Mouse (Mus musculus) limb, embryonic 11.5 days (tissue): ENCODE data around the gene Hoxa2. TPM values are rescaled to one million over a fixed set of nuclear protein-coding genes. Genes with fewer than 3 reads are reported as not detected.
A peak's percentile ranks its signal among the peaks of the same experiment; 100 is the strongest.

Source experiments
- ATAC-seq: fragments of 200-750 bp; cut with Nextera tagmentation; 2 replicates; pipeline ENCODE4 v1.8.0; 2017; ENCODE audit warnings: low read depth; ENCODE audit not compliant: insufficient number of reproducible peaks, low FRiP score, low TSS enrichment
- DNase-seq: peaks from one replicate; pipeline ENCODE4 v3.0.0-alpha.2; 2015; ENCODE audit warnings: low spot score
- H3K27ac ChIP-seq: fragments of 300-500 bp; sonication (generic); replicated peaks from 2 replicates; pipeline ENCODE4 v1.5.1; 2014; ENCODE audit warnings: low read depth, mild to moderate bottlenecking, low read length
- H3K27me3 ChIP-seq: fragments of 300-500 bp; sonication (generic); 2 replicates; pipeline ENCODE4 v1.6.1; 2014; ENCODE audit warnings: mild to moderate bottlenecking, low read length, mixed read lengths; ENCODE audit not compliant: control insufficient read depth, insufficient read depth
- H3K36me3 ChIP-seq: fragments of 300-500 bp; sonication (generic); 2 replicates; pipeline ENCODE4 v1.6.1; 2014; ENCODE audit warnings: mild to moderate bottlenecking, low read length, moderate library complexity, mixed read lengths; ENCODE audit not compliant: control insufficient read depth, insufficient read depth
- H3K4me1 ChIP-seq: fragments of 300-500 bp; sonication (generic); 2 replicates; pipeline ENCODE4 v1.6.1; 2014; ENCODE audit warnings: low read length, mixed read lengths; ENCODE audit not compliant: control insufficient read depth, insufficient read depth
- H3K4me2 ChIP-seq: fragments of 300-500 bp; sonication (generic); 2 replicates; pipeline ENCODE4 v1.6.1; 2014; ENCODE audit warnings: low read depth, mild to moderate bottlenecking, moderate library complexity; ENCODE audit not compliant: severe bottlenecking
- H3K4me3 ChIP-seq: fragments of 300-500 bp; sonication (generic); 2 replicates; pipeline ENCODE4 v1.5.1; 2014; ENCODE audit warnings: low read depth, low read length
- H3K9ac ChIP-seq: fragments of 300-500 bp; sonication (generic); 2 replicates; pipeline ENCODE4 v1.6.1; 2014; ENCODE audit warnings: mild to moderate bottlenecking, low read length
- H3K9me3 ChIP-seq: fragments of 300-500 bp; sonication (generic); 2 replicates; pipeline ENCODE4 v1.6.1; 2016; ENCODE audit warnings: low read length; ENCODE audit not compliant: control insufficient read depth
- WGBS: fragments of 180-500 bp; shearing (Covaris S2); extraction: QIAGEN DNeasy Blood & Tissue Kit; methylation state at CpG from one replicate; pipeline ENCODE4 v1.1.7; 2014; 5-methylcytosine and 5-hydroxymethylcytosine counted together
- polyA plus RNA-seq: library from polyadenylated mRNA; unstranded; fragments of >200 nt; fragmentation: Nextera tagmentation; extraction: Ambion mirVana; gene quantifications from 2 replicates; pipeline ENCODE4 v1.2.1, GENCODE M21; 2014

The Hoxa2 gene
- polyA plus RNA-seq, 1 experiment from 2014 or later, result 3.0 TPM

DNA sequence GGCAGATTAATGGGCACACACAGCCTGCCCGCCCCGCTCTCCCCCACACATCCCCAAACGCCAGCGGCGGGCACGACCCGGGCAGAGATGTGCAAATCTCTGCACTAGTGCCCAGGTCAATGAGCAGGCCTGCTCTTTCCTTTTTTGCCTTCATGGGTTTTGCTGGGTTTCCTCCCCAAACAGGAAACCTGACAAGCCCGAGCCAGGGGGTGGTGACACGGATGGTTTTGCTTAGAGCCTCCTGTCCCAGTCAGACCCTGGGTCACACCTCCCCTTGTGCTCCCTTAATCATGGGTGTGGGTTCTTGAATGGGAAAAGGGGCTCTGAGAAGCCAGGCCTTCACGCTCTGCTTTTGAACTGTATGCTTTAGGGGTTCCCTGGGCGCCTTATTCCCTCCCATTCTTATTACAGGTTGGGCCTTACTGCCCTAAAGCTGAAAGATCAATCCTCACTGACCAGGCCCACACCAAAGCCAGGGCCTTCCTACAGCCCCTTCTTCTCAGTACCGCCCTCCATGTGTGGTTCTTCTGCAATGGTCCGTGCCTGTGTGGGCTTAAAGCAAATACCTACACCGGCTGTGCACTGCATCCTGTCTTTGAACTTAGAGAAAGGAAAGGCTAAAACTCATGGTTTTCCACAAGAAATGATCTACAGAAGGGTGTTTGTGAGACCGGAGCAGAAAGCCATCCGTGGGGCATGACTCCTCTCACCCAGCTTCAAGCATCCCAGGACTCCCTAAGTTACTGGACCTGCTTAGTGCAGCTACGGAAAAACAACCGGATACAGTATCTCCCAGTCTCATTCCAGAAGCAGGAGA lies 44.4 kb upstream of the Hoxa2 start:
- no peaks in the 10 kb centered on the region for H3K27me3 ChIP-seq
- peak; percentile 54 for DNase-seq
- H3K36me3 ChIP-seq, result peaks cover 2% of the 10 kb centered on the region; the same call in 1 of the 2 replicates
- H3K4me1 ChIP-seq, result peaks cover 62% of the 10 kb centered on the region
- no peaks in the 10 kb centered on the region for H3K9me3 ChIP-seq
- peak overlapping the region; percentile 70 for H3K4me3 ChIP-seq
- peak overlapping the region; percentile 70 for H3K27ac ChIP-seq
- peak overlapping the region; percentile 74 for H3K9ac ChIP-seq
- WGBS, result 3% methylated on average over 16 of the region's 18 CpGs
- ATAC-seq, result no peak
- peak overlapping the region; percentile 95 for H3K4me2 ChIP-seq

DNA sequence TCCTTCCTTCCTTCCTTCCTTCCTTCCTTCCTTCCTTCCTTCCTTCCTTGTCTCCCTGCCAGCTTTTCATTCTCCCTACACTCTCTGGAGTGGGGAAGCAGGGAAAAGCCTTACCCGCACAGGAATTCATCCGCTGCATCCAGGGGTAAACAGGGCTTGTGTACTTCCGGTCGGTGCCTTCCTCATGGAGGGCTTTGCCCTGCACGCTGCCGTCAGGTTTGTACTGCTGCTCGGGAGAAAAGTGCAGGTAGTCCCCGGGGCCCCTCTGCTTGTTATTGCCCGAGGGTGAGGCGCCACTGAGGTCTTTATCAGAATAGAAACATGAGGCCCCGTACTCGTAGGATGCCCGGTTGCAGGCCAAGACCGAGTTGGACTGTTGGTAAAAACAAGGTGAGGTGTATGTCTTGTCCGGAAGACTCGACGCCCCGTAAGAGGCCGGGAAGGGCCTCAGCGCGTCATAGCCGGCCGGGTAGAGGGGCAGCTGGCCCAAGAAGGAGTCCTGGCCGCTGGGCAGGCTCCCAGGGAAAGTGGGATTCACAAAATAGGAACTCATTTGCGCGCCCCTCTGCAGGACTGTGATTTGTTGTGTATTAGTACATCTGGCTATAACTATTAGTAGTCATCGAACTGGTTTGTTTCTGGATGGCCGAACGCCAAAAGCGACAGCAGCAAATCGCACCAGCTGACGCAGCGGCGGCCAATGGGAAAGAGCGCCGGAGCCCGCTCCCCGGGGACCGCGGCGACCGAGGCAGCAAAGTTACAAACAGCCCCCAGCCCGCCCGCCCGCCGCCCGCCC lies 43.6 kb upstream of the Hoxa2 start, which contains the start of gene Hoxa6:
Gene Hoxa6, minus strand, starts transcription at position 651 of the 796 bp plus-strand sequence.
- H3K27ac ChIP-seq, result peak within 1 kb of the TSS; percentile 70
- H3K4me2 ChIP-seq, result peak within 1 kb of the TSS; percentile 98
- H3K36me3 ChIP-seq, result peaks cover 2% of the 10 kb centered on the region; the same call in 1 of the 2 replicates
- H3K27me3 ChIP-seq, result no peaks in the 10 kb centered on the region
- DNase-seq (peak; percentile 81), ATAC-seq (no peak)
- peak within 1 kb of the TSS; percentile 74 for H3K9ac ChIP-seq
- WGBS, result under 1% methylated on average over 44 of the region's 47 CpGs
- H3K4me3 ChIP-seq, result peak within 1 kb of the TSS; percentile 70
- H3K4me1 ChIP-seq, result peaks cover 65% of the 10 kb centered on the region
- no peaks in the 10 kb centered on the region for H3K9me3 ChIP-seq

DNA sequence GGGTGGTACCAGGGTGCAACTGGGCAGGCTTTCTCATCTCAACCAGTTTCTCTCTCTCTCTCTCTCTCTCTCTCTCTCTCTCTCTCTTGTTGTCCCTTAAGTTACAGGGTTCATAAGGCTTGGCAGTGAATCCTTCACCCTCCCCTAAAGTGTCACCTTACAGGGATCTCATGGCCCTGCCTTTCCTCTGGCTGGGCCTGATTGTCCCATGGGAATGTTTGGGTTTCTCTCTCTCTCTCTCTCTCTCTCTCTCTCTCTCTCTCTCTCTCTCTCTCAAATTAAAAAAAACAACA lies 43.0 kb upstream of the Hoxa2 start:
- ATAC-seq (no peak), DNase-seq (no peak)
- H3K4me1 ChIP-seq, result peaks cover 72% of the 10 kb centered on the region
- no peak overlapping the region for H3K27ac ChIP-seq
- peak overlapping the region; percentile 98 for H3K4me2 ChIP-seq
- H3K9ac ChIP-seq, result peak overlapping the region; percentile 40
- no peaks in the 10 kb centered on the region for H3K9me3 ChIP-seq
- H3K4me3 ChIP-seq, result no peak overlapping the region
- H3K27me3 ChIP-seq, result no peaks in the 10 kb centered on the region
- H3K36me3 ChIP-seq, result peaks cover 2% of the 10 kb centered on the region; the same call in 1 of the 2 replicates

DNA sequence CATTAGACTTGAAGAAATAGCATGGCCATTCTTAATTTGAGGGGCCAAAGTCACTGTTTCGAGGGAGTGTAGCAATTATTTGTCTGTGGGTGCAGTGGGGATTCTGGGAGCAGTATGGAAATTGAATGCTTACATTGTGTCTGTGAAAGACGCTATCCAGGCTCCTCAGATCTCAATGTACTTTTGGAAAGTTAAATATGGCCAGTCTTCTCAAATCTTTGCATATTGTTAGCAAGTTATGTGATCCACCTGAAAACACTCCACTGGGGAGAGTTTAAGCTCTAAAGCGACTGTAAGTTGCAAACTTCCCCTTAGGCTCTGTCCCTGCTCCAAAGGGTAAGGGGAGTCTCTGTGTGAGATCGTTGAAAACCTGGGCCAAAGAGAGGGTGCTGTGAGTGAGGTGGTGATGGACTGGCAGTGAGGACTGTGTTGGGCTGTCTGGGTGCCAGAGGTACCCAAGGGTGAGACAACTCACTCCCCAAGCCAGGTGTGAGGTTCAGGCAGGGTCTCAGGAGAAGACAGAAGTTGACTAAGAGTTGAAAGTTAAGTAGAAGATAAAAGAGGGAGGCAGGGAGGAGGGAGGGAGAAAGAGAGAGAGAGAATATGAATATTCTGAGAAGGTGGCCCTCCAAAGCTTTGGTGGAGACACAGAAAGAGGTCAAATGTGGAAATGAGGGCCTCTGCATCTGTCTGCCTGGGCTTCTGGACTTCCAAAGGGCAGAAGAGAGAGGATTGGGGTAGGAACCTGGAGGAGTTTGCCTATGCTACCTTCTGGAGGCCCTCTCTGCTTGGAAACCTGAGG lies 42.5 kb upstream of the Hoxa2 start:
- no peak overlapping the region for H3K4me3 ChIP-seq
- H3K36me3 ChIP-seq, result peaks cover 2% of the 10 kb centered on the region; the same call in 1 of the 2 replicates
- peaks cover 75% of the 10 kb centered on the region for H3K4me1 ChIP-seq
- H3K27me3 ChIP-seq, result no peaks in the 10 kb centered on the region
- 12% methylated on average over 4 of the region's 4 CpGs for WGBS
- no peaks in the 10 kb centered on the region for H3K9me3 ChIP-seq
- peak; percentile 37 for DNase-seq
- peak overlapping the region; percentile 40 for H3K9ac ChIP-seq
- H3K4me2 ChIP-seq, result peak overlapping the region; percentile 98
- ATAC-seq, result no peak
- H3K27ac ChIP-seq, result no peak overlapping the region

DNA sequence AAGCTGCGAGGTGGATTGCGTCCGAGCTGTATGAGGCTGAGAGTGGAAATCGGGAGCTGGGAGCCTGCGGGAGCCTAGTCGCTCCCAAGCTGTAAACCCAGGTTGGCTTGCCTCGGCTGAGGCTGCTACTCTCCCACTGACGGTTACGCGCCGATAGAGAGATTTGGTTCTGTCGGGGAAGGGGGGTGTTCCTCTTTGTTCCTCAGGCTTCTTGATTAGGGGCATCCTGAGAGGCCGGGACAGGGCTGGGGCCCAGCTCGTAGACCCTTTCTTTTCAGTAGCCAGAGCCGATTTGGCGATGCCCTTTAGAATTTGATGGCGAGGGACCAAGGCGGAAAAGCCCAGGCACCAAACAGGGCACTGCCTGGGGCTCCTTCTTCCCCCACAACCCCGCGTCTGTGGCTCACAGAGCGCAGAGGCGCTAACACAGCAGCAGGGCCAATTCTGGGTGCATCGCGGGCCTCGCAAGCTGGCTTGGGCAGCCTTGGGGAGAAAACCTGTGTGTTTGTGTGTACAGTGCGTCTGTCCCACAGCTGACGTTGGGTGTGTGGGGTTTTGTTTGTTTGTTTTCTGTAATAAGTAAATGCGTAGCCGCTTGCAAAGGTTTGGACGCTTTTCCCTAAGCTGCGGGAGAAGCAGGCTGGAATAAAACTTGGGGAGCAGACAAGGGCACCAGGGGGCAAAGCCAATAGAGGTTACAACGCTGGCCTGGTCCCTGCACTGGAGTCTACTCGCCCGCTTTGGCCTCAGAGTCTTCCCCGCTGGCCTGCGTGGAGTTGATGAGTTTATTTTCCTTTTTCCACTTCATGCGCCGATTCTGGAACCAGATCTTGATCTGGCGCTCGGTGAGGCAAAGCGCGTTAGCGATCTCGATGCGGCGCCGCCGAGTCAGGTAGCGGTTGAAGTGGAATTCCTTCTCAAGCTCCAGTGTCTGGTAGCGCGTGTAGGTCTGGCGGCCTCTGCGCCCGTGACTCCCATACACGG lies 41.3 kb upstream of the Hoxa2 start:
- Histone ChIP-seq H3K9ac (peak overlapping the region; percentile 65), H3K4me1 (peaks cover 80% of the 10 kb centered on the region), H3K27ac (peak overlapping the region; percentile 56), H3K36me3 (peaks cover 2% of the 10 kb centered on the region; the same call in 1 of the 2 replicates), H3K27me3 (no peaks in the 10 kb centered on the region), H3K4me3 (peak overlapping the region; percentile 24), H3K4me2 (peak overlapping the region; percentile 98), H3K9me3 (no peaks in the 10 kb centered on the region)
- WGBS, result 4% methylated on average over 55 of the region's 55 CpGs
- ATAC-seq, result no peak
- peak; percentile 73 for DNase-seq

DNA sequence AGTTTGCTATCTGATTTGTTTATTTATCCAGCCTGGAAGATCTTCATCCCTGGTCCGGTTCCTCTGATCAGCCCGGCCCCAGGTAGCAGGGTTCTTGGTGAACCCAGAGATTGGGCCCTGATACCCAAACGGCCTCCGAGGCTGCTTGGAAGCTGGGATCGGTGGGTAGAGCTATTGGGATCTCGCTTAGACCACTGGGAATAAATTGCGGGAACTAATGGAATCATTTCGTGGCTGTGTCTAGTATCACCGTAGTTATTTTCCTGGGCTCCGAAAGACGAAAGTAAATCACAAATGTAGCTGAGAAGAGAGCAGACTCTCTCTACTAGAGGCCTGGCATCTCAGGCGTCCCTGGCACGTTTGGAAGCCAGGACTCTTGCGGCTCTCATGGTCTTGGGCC lies 40.6 kb upstream of the Hoxa2 start:
- H3K4me3 ChIP-seq, result peak overlapping the region; percentile 24
- H3K4me1 ChIP-seq, result peaks cover 85% of the 10 kb centered on the region
- no peak for DNase-seq
- no peaks in the 10 kb centered on the region for H3K9me3 ChIP-seq
- no peak for ATAC-seq
- peak overlapping the region; percentile 98 for H3K4me2 ChIP-seq
- 3% methylated on average over 14 of the region's 14 CpGs for WGBS
- H3K36me3 ChIP-seq, result peaks cover 2% of the 10 kb centered on the region; the same call in 1 of the 2 replicates
- peak overlapping the region; percentile 56 for H3K27ac ChIP-seq
- H3K9ac ChIP-seq, result peak overlapping the region; percentile 65
- H3K27me3 ChIP-seq, result no peaks in the 10 kb centered on the region

DNA sequence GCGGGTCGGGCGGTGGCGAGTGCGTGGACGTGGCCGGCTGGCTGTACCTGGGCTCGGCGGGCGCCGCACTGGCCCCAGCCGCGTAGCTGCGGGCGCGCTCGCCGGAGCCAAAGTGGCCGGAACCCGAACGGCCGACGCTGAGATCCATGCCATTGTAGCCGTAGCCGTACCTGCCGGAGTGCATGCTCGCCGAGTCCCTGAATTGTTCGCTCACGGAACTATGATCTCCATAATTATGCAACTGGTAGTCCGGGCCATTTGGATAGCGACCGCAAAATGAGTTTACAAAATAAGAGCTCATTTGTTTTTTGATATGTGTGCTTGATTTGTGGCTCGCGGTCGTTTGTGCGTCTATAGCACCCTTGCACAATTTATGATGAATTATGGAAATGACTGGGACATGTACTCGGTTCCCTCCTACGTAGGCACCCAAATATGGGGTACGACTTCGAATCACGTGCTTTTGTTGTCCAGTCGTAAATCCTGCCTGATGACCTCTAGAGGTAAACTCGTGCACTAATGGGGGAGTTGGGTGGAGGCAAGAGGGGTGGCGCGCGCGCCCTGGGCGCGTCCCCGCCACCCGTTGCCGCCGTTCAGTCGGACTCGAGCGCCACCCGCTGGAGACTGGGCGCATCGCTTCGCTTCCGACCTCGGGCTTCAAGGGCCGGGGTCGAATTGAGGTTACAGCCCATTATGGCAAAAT lies 39.6 kb upstream of the Hoxa2 start, which contains the start of gene Hoxa5:
Gene Hoxa5, minus strand, starts transcription at position 538 of the 703 bp plus-strand sequence.
- WGBS, result under 1% methylated on average over 65 of the region's 65 CpGs
- peaks cover 2% of the 10 kb centered on the region; the same call in 1 of the 2 replicates for H3K36me3 ChIP-seq
- peak; percentile 56; the same call in 1 of the 2 replicates for ATAC-seq
- H3K9me3 ChIP-seq, result no peaks in the 10 kb centered on the region
- H3K4me3 ChIP-seq, result peak within 1 kb of the TSS; percentile 44
- no peaks in the 10 kb centered on the region for H3K27me3 ChIP-seq
- H3K27ac ChIP-seq, result peak within 1 kb of the TSS; percentile 59
- H3K9ac ChIP-seq, result peak within 1 kb of the TSS; percentile 76
- peak within 1 kb of the TSS; percentile 98 for H3K4me2 ChIP-seq
- H3K4me1 ChIP-seq, result peaks cover 80% of the 10 kb centered on the region
- DNase-seq, result peak; percentile 96
